Mouse (Mus musculus) hindbrain, embryonic 12.5 days (tissue): ENCODE measurements around the gene Aig1. TPM values are rescaled to one million over a fixed set of nuclear protein-coding genes. Genes with fewer than 3 reads are reported as not detected.

ENCODE experiments used
- ATAC-seq: fragments of 200-750 bp; cut with Nextera tagmentation; 2 replicates; pipeline ENCODE4 v1.8.0; 2017; ENCODE audit warnings: moderate TSS enrichment; ENCODE audit not compliant: low FRiP score
- H3K27ac ChIP-seq: fragments of 300-500 bp; sonication (generic); 2 replicates; pipeline ENCODE4 v1.5.1; 2016; ENCODE audit warnings: mild to moderate bottlenecking
- H3K27me3 ChIP-seq: fragments of 300-500 bp; sonication (generic); 2 replicates; pipeline ENCODE4 v1.6.1; 2016; ENCODE audit warnings: mild to moderate bottlenecking
- H3K36me3 ChIP-seq: fragments of 300-500 bp; sonication (generic); 2 replicates; pipeline ENCODE4 v1.6.1; 2016; ENCODE audit warnings: mild to moderate bottlenecking
- H3K4me1 ChIP-seq: fragments of 300-500 bp; sonication (generic); 2 replicates; pipeline ENCODE4 v1.6.1; 2016
- H3K4me2 ChIP-seq: fragments of 300-500 bp; sonication (generic); replicated peaks from 2 replicates; pipeline ENCODE4 v1.6.1; 2016; ENCODE audit warnings: mild to moderate bottlenecking
- H3K4me3 ChIP-seq: fragments of 300-500 bp; sonication (generic); 2 replicates; pipeline ENCODE4 v1.5.1; 2016; ENCODE audit warnings: mild to moderate bottlenecking
- H3K9ac ChIP-seq: fragments of 300-500 bp; sonication (generic); 2 replicates; pipeline ENCODE4 v1.6.1; 2016; ENCODE audit warnings: mild to moderate bottlenecking, moderate library complexity
- H3K9me3 ChIP-seq: fragments of 300-500 bp; sonication (generic); replicated peaks from 2 replicates; pipeline ENCODE4 v1.6.1; 2016; ENCODE audit warnings: mild to moderate bottlenecking
- WGBS: fragments of 180-500 bp; shearing (Covaris S2); methylation state at CpG from one replicate; pipeline ENCODE4 v1.1.7; 2016; 5-methylcytosine and 5-hydroxymethylcytosine counted together
- polyA plus RNA-seq: library from polyadenylated mRNA; unstranded; fragments of >200 nt; fragmentation: Nextera tagmentation; extraction: Ambion mirVana; gene quantifications from 2 replicates; pipeline ENCODE4 v1.2.1, GENCODE M21; 2016

Gene Aig1
- polyA plus RNA-seq, 1 experiment from 2014 or later, result 43.1 TPM

DNA sequence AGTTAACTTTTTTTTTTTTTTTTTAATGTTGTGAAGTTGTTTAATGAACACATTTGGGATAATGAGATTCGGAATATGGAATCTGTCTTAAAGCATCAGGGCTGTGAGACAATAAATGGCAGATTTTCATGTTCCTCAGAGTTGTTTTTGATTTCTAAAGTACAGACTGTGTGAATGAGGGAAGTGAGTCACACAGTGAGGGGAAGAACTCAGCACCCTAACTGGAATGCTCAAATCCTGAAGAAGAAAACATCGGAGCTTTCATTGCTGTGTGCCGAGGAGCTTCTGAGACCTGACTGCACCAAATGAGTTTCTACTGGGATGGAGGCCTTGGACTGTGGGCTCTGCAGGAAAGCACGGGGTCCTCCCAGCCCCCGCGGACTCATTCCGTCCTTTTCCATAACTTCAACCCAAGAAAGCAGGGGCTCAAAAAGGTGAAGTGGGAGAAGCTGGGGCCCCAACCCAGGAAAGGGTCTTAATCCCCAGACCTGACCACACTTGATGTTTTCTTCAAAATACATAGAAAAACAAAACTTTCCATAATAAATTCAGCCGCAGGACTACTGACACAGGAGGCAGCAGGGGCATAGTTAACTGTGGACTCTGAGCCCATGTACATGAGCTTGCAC is 181.5 kb downstream of the Aig1 start:
- H3K4me2 ChIP-seq, result no peak overlapping the region
- no peaks in the 10 kb centered on the region for H3K36me3 ChIP-seq
- H3K27ac ChIP-seq, result no peak overlapping the region
- H3K9ac ChIP-seq, result no peak overlapping the region
- no peak overlapping the region for H3K4me3 ChIP-seq
- H3K9me3 ChIP-seq, result no peaks in the 10 kb centered on the region
- no peaks in the 10 kb centered on the region for H3K4me1 ChIP-seq
- H3K27me3 ChIP-seq, result no peaks in the 10 kb centered on the region
- WGBS, result 93% methylated on average over 8 of the region's 8 CpGs
- ATAC-seq, result no peak

DNA sequence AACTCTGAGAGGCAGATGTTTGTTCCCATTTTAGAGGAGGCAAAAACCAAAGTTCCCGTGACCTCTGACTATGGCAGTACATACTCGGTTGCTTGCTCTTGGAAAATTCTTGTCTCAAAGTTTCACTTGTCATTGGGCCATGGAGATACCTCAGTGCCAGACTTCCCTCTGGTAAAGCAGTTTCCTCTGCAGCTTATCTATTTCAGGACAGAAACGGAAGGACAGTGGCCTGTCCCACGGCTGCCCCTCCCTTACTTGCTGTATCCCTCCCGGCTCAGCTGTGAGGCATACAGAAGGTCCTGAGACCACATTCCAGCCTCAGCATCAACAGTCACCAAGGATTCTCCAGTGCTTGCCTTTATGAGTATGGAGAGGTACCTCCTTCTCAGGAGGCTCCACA is 182.7 kb downstream of the Aig1 start:
- no peaks in the 10 kb centered on the region for H3K4me1 ChIP-seq
- H3K36me3 ChIP-seq, result no peaks in the 10 kb centered on the region
- no peaks in the 10 kb centered on the region for H3K9me3 ChIP-seq
- WGBS, result 71% methylated on average over 5 of the region's 5 CpGs
- H3K27ac ChIP-seq, result no peak overlapping the region
- no peaks in the 10 kb centered on the region for H3K27me3 ChIP-seq
- no peak overlapping the region for H3K9ac ChIP-seq
- H3K4me2 ChIP-seq, result no peak overlapping the region
- H3K4me3 ChIP-seq, result no peak overlapping the region
- no peak for ATAC-seq

DNA sequence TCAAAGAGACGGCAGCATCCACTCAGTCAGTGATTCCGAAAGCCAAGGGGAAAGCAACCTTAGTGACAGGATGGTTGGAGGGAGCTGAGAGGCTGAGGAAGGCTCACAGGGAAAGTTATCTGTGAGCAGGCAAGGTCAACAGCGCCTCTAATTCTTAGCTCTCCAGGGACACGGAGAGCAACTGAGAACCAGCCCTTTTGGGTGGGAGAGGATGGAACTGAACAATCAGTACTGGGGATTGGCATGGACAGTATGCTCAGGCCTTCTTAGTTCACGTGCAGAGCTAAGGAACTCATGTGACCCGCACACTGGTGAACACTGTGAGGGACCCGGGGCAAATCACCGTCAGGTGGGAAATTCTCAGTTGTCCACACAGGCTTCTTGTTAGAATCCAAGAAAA is 183.4 kb downstream of the Aig1 start:
- 83% methylated on average over 8 of the region's 8 CpGs for WGBS
- no peak for ATAC-seq
- Histone ChIP-seq H3K9me3 (no peaks in the 10 kb centered on the region), H3K4me1 (no peaks in the 10 kb centered on the region), H3K27ac (no peak overlapping the region), H3K9ac (no peak overlapping the region), H3K27me3 (no peaks in the 10 kb centered on the region), H3K4me2 (no peak overlapping the region), H3K36me3 (no peaks in the 10 kb centered on the region), H3K4me3 (no peak overlapping the region)

DNA sequence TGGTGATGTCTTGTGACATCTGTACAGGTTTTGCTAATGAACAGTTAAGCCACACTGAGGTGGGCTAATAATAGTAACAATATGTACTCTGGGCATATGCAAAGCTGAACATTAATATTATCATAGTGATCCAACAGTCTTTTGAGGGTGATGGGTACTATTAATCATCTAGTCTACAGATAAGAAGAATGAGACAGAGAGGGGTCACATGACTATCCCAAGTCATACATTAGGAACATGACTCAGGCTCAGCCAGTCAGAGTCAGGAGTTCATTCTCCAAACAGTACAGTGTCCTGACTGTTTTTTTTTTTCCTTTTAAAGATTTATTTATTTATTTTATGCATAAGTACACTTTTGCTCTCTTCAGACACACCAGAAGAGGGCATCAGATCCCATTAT is 184.3 kb downstream of the Aig1 start:
- Histone ChIP-seq H3K27me3 (no peaks in the 10 kb centered on the region), H3K27ac (no peak overlapping the region), H3K4me2 (no peak overlapping the region)

DNA sequence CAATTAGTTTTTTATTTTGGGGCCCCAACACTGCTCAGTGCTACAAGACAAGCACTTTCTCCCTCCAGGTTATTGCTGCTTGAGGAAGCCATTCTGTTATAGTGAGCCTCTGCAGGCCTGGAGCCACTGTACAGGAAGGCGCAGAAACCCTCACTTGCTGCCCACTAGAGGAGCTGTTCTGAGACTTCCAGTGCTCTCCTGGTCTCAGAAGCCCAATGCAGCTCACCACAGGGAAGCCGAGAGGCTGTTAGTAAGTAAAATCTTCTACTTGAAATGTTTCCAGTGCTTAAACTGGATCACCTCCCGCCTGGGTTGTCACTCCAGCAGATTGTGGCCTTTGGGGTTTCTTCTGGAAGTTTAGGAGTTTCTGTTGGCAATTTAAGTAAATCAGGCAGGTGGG is 186.2 kb downstream of the Aig1 start:
- Histone ChIP-seq H3K27me3 (no peaks in the 10 kb centered on the region), H3K36me3 (no peaks in the 10 kb centered on the region), H3K27ac (no peak overlapping the region), H3K9ac (no peak overlapping the region), H3K4me3 (no peak overlapping the region), H3K4me1 (no peaks in the 10 kb centered on the region), H3K4me2 (no peak overlapping the region), H3K9me3 (no peaks in the 10 kb centered on the region)
- 59% methylated on average over 3 of the region's 3 CpGs for WGBS
- ATAC-seq, result no peak

More for the DNA sequence above, 184.3 kb downstream of the Aig1 start:
- Histone ChIP-seq H3K4me3 (no peak overlapping the region), H3K9ac (no peak overlapping the region), H3K4me1 (no peaks in the 10 kb centered on the region), H3K9me3 (no peaks in the 10 kb centered on the region), H3K36me3 (no peaks in the 10 kb centered on the region)
- no peak for ATAC-seq

DNA sequence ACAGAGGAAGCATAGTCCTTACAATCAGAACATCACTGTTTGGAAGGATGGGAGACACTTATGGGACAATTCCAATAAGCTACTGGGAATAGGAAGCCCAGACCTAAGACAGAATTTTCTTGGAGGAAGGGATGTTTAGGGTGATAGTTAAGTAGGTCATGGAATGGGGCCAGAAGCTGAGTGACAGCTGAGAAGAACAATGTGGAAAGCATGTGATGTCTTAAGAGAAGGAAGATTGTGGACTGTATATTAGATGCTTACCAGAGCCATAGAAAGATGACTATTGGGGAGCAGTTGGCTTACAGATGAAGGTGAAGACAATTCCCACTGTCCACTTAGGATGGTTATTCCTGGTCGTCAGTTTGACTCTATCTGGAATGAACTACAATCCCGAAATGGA is 191.3 kb downstream of the Aig1 start:
- WGBS, result 88% methylated on average over 2 of the region's 2 CpGs
- Histone ChIP-seq H3K4me1 (no peaks in the 10 kb centered on the region), H3K27me3 (no peaks in the 10 kb centered on the region), H3K9ac (no peak overlapping the region), H3K36me3 (no peaks in the 10 kb centered on the region), H3K27ac (no peak overlapping the region), H3K9me3 (no peaks in the 10 kb centered on the region), H3K4me3 (no peak overlapping the region), H3K4me2 (no peak overlapping the region)
- no peak for ATAC-seq

DNA sequence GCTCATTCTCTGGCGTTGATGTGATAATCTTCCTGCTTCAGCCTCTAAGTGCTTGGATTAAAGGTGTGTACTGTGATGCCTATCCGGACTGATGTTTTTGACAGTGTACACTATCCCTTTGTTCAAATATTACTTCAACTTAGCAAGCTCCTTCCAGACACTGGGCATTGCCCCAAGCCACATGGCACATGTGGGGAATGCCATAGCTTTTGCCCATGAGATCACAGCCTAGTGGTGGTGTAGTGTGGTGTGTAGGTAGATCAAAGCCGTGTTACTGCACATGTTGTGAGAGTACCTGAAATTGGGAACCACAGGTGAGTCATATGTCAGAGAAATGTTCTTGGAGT is 193.8 kb downstream of the Aig1 start:
- H3K9me3 ChIP-seq, result no peaks in the 10 kb centered on the region
- WGBS, result 83% methylated on average over 3 of the region's 3 CpGs
- H3K36me3 ChIP-seq, result no peaks in the 10 kb centered on the region
- H3K27ac ChIP-seq, result no peak overlapping the region
- H3K9ac ChIP-seq, result no peak overlapping the region
- ATAC-seq, result no peak
- no peak overlapping the region for H3K4me2 ChIP-seq
- H3K4me3 ChIP-seq, result no peak overlapping the region
- no peaks in the 10 kb centered on the region for H3K27me3 ChIP-seq
- H3K4me1 ChIP-seq, result no peaks in the 10 kb centered on the region

DNA sequence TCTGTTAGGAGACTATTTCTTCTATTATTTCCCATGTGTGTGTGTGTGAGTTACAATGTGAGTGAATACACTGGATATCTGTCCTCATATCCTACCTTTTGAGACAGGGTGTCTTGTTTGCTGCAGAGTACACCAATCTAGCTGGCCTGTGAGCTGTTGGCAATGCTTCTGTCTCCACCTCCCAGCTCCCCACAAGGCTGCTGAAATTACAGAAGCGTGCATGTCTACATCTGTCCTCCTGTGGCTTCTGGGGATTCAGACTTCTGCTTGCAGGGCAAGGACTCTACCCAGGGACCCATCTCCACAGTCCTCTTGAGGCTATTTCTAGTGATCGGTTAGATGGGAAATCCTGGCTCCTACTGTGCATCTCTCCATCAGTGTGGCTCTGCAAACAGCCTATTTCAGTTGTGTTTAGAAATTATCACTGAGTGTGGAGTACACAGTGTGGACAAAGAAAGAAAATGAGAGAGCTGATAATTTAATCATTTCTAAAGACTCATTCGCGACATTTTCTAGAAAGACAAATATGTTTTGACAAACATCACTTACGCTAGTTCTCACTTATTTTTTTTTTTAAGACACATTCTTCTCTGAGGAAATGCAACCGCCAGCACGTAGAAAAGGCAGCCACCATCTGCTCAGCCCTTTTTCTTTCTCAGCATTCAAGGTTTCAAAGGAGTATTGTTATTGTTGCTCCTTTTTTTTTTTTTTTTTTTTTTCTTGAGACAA is 194.3 kb downstream of the Aig1 start:
- Histone ChIP-seq H3K4me2 (no peak overlapping the region), H3K9me3 (no peaks in the 10 kb centered on the region), H3K4me1 (no peaks in the 10 kb centered on the region), H3K9ac (no peak overlapping the region), H3K27me3 (no peaks in the 10 kb centered on the region), H3K4me3 (no peak overlapping the region), H3K36me3 (no peaks in the 10 kb centered on the region), H3K27ac (no peak overlapping the region)
- whole genome bisulfite sequencing, result 72% methylated on average over 7 of the region's 7 CpGs
- no peak for ATAC-seq

DNA sequence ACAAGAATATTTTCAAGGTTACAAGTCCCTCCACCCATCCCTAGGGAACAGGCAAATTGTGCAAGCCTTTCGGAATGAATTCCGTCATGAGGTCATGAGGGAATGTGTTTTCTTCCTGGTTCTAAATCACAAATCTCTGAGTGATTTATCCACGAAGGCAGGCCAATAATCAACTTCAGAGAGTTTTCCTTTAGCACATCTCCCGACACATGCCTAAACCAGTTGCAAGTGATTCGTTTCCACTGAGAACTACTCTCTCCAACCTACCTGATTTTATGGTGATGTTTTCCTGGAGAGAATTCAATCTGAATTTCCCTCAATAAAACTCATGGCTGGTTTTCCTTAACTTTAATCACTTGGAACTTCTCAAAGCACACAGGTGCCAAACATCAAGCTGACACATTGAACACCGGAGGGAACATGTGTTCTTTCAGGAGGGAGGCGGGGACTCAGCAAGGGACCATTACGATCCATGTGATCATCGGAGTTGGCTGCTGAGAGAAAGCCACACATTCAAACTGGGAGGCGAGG is 201.5 kb downstream of the Aig1 start:
- no peak for ATAC-seq
- no peaks in the 10 kb centered on the region for H3K4me1 ChIP-seq
- 84% methylated on average over 10 of the region's 10 CpGs for WGBS
- H3K36me3 ChIP-seq, result no peaks in the 10 kb centered on the region
- no peak overlapping the region for H3K4me3 ChIP-seq
- no peaks in the 10 kb centered on the region for H3K9me3 ChIP-seq
- H3K27me3 ChIP-seq, result no peaks in the 10 kb centered on the region
- H3K9ac ChIP-seq, result no peak overlapping the region
- no peak overlapping the region for H3K27ac ChIP-seq
- H3K4me2 ChIP-seq, result no peak overlapping the region

DNA sequence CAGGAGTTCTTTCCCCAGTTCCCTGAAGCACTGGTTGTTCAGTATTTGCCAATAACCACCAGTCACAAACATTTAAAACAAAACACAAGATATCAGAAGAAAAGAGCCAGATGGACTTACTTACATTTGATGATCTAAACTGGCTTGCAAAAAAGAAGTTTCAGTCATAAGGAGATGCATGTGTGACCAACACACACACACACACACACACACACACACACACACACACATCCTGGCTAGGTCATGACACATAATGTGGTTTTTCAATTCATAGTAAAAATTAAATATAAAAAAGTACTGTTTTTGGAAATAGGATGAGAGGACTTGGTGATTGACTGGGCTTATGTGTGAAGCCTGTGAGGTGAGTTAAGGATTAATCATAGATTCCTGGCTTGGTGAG is 205.3 kb downstream of the Aig1 start:
- H3K9me3 ChIP-seq, result no peaks in the 10 kb centered on the region
- no peak overlapping the region for H3K27ac ChIP-seq
- no peaks in the 10 kb centered on the region for H3K36me3 ChIP-seq
- H3K4me2 ChIP-seq, result no peak overlapping the region
- H3K4me1 ChIP-seq, result no peaks in the 10 kb centered on the region
- H3K4me3 ChIP-seq, result no peak overlapping the region
- H3K27me3 ChIP-seq, result no peaks in the 10 kb centered on the region
- ATAC-seq, result no peak
- no peak overlapping the region for H3K9ac ChIP-seq

DNA sequence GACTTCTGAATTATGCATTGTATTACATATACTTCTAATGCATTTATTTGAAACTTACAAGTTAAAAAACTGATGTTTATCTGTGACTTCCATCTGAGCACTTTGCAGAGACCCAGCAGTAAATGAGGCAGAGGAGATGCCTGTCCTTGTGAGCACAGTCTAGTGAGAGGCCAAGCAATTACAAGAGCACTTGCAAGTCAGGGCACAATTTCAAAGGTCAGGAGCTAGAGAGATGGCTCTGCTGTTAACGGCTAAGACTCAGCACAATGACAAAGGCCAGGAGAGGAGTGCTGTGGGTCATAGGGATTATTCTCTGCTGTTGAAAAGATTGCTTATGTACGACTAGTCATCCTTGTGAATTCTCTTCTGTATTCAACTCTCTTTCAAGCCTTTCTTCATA is 209.0 kb downstream of the Aig1 start:
- no peaks in the 10 kb centered on the region for H3K27me3 ChIP-seq
- no peak overlapping the region for H3K4me2 ChIP-seq
- no peak overlapping the region for H3K9ac ChIP-seq
- H3K4me3 ChIP-seq, result no peak overlapping the region
- no peaks in the 10 kb centered on the region for H3K4me1 ChIP-seq
- WGBS, result 39% methylated on average over 2 of the region's 2 CpGs
- H3K36me3 ChIP-seq, result no peaks in the 10 kb centered on the region
- no peaks in the 10 kb centered on the region for H3K9me3 ChIP-seq
- ATAC-seq, result no peak
- H3K27ac ChIP-seq, result no peak overlapping the region

DNA sequence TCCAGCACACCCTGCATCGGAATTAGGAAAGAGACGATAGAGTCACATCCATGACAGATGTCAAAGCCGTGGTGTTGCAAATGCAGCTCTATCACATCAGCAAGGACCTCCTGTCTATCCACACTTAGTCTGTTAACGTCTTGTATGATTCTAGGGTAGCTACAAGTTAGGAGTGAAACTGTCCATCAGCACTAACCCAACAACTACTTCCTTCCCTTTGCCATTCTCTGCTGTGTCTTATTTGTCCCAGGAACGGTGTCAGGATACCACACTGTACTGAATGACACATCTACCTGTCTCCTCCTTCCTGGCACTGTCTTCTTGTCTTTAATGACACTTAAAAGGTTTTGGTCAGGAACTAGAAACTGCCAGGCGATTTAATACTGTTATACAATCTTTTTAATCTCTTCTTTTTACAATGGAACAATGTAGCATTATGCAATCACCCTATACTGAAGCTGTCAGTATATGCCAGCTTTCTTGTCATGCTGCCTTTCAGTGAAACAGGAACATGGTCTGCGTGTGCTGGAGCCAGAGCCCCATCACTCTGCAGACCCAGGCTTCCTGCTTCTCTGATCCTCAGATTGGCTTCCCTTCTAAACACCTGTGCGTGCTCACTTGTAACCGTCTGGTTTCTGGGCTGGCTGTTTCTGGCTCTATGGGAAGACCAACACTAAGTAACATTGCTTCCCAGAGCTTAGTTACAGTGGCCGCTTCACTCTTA is 214.9 kb downstream of the Aig1 start:
- Histone ChIP-seq H3K4me2 (no peak overlapping the region), H3K27me3 (no peaks in the 10 kb centered on the region), H3K36me3 (no peaks in the 10 kb centered on the region), H3K4me1 (no peaks in the 10 kb centered on the region), H3K9ac (no peak overlapping the region), H3K27ac (no peak overlapping the region), H3K9me3 (no peaks in the 10 kb centered on the region), H3K4me3 (no peak overlapping the region)
- ATAC-seq, result no peak
- 85% methylated on average over 10 of the region's 10 CpGs for WGBS

DNA sequence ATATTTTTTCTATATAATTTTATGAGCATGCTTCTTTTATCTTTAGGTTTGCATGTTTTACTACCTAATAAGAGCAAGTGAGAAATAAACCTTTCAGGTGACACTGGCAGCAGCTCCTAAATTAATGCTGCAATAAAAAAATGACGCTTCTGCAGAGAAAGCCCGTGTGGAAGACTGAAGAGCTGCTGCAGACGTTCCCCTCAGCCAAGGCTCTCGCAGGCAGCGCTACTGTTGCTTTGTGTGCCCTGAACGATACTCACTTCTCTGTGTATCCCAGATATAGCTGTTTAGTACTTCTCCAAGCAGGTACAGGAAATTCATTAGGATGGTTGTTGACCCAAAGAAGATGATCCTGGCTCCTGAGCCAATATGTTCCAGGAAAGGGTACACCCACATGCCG is 215.5 kb downstream of the Aig1 start:
- Histone ChIP-seq H3K36me3 (no peaks in the 10 kb centered on the region), H3K9ac (no peak overlapping the region), H3K4me2 (no peak overlapping the region), H3K27ac (no peak overlapping the region), H3K4me1 (no peaks in the 10 kb centered on the region), H3K27me3 (no peaks in the 10 kb centered on the region), H3K9me3 (no peaks in the 10 kb centered on the region), H3K4me3 (no peak overlapping the region)
- WGBS, result 85% methylated on average over 7 of the region's 7 CpGs
- no peak for ATAC-seq
